Mouse (Mus musculus) small intestine, adult 2 months (tissue): Measurements from ENCODE around the gene Ppp1r18.

Experiments used
- CTCF ChIP-seq: fragments of 200-500 bp; IDR thresholded peaks from 2 replicates; pipeline ENCODE4 v1.5.1; 2012; ENCODE audit warnings: low read depth, mild to moderate bottlenecking, control low read depth, inconsistent platforms, low read length, moderate library complexity, mixed read lengths; ENCODE audit not compliant: insufficient replicate concordance, insufficient read length; ENCODE audit errors: extremely low read depth
- POLR2A ChIP-seq: fragments of 200-500 bp; IDR thresholded peaks from 2 replicates; pipeline ENCODE4 v1.6.1; 2012; ENCODE audit warnings: low read depth, mild to moderate bottlenecking, control low read depth, inconsistent platforms, low read length, moderate library complexity

- TF ChIP-seq CTCF (no peak), POLR2A (peak; percentile 100)
Observed at GRCm38 (mm10) chr17:35916297-35917142, 51.1 kb downstream of the Ppp1r18 start, which contains the start of the genes Mrps18b and Ppp1r10.
